Mouse (Mus musculus) cerebral cortex, adult 2 months (tissue): Measurements from ENCODE around the gene Slc26a1.

Experiments used
- WGBS: fragments of 180-500 bp; shearing (Covaris S2); methylation state at CpG from one replicate; pipeline ENCODE4 v1.1.7; 2018; 5-methylcytosine and 5-hydroxymethylcytosine counted together

The Slc26a1 gene

DNA sequence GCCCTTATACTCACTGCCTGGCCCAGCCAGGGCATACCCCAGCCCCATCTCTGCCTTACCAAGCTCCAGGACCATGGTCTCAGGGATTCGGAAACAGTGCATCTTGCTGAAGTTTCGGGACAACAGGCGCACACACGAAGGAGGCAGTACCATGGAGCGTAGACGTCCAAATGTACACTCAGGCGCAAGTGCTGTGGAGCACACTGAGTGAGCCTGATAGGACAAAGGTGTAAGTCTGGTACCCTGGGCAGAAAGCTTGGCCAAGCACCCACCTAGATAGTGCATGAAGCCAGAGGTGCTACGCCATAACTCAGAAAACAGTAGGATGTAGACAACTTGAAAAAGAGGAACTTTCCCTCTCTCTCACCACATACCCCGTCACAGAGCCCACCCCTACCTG lies 20.0 kb downstream of the Slc26a1 start:
- 98% methylated on average over 9 of the region's 9 CpGs for WGBS

DNA sequence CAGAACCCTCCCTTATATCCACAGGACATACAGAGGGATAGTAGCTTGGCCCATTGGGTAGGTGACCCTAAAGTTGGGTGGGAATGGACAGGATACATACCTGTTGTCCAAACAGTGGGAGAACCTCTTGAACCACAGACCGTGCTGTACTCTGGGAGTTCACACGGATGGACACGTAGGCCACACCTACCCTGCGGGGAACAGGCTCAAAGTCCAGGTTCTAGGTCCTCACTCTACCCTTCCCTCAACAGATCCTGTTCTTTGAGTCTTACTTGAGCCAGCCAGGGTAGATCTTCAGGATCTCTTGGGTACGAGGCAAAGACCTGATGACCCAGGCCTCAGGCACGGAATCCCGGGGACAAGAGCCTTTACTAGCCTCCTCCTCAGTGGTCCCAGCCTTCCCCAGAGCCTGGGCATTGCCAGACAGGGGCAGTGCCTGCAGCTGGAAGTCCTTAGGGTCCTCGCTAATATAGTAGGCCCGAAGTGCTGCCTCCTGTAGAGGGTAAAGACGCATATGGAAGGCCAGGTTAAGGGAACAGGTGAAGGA lies 20.9 kb downstream of the Slc26a1 start:
- WGBS, result 95% methylated on average over 10 of the region's 10 CpGs

DNA sequence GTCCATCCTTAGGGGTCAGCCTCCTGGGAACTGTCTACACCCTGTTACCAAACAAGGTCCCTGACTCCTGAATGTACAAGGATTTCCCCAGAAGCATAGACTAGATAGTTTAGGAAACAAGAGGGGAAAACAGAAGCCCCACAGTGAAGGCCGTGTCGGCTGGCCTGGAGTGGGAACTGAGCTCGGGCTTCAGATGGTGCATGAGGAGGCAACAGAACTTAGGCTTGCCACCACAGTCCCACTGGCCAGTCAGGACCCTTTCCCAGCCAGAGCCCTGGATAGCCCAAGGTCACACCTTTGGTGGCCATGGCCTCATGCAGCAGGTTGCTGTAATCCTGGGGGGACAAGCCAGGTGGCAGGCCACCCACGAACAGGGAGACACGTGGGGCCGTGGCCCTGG lies 22.0 kb downstream of the Slc26a1 start:
- 83% methylated on average over 6 of the region's 6 CpGs for WGBS

DNA sequence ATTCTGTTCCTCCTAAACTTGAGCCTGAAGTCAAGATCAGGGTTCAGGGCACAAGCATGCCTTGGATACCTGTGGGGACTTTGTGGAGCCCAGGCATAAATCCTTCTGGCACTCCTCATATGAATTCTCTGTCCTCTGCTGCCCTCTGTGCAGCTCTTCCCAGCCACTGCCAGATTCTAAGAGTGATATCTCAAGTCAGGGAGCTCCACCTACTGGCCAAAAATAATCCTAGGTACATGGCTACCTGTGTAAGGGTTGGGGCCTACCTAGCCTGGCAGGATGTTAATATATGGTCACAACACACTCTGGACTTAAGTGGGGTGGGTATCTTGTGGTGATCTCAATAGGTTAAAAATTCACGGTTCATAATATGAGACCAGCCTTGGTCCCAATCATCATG lies 23.5 kb downstream of the Slc26a1 start:
- WGBS, result 59% methylated on average over 1 of the region's 1 CpGs

DNA sequence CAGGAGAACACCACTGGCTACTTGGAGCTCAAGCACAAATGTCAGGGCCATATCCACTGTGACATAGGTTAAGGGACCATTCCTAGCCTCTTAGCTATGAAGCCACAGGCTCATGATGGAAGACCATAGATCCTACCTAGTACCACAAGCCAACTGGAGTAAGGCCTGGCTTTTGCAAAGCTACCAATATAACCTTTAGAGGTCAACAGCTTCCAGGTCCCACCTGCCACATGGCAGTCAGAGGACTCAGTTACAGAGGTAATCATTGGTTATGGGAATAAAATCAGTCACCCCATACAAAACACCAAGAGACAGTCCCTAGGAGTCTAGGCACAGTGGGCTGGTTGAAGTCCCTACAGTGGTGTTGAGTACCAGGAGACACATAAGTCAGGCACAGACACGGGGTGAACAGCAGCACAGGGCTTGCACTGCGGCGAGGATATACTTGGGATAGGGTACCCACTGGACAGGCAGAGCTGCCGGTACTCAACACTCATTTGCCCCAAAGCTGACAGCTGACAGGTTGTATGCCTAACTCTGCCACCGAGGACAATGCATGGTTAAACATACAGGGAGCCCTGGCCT lies 24.1 kb downstream of the Slc26a1 start:
- WGBS, result 82% methylated on average over 5 of the region's 5 CpGs

DNA sequence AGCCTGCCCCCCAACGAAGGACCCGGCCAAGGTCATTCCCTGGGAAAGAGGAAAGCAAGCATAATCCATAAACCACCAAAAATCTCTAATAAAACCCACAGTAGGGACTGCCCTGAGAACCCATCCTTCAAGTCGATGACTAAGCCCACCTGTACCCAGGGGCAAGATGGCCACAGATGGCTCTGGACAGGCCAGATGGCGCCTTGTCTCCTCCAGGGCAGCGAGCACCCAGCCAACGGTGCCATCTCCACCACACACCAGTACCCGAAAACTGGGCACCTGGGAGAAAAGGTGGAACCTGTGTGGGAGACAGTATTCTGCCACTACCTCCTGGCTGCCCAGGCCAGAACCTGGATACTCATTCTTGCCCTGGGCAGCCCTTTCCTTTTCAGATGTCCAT lies 25.0 kb downstream of the Slc26a1 start:
- WGBS, result 88% methylated on average over 7 of the region's 7 CpGs

DNA sequence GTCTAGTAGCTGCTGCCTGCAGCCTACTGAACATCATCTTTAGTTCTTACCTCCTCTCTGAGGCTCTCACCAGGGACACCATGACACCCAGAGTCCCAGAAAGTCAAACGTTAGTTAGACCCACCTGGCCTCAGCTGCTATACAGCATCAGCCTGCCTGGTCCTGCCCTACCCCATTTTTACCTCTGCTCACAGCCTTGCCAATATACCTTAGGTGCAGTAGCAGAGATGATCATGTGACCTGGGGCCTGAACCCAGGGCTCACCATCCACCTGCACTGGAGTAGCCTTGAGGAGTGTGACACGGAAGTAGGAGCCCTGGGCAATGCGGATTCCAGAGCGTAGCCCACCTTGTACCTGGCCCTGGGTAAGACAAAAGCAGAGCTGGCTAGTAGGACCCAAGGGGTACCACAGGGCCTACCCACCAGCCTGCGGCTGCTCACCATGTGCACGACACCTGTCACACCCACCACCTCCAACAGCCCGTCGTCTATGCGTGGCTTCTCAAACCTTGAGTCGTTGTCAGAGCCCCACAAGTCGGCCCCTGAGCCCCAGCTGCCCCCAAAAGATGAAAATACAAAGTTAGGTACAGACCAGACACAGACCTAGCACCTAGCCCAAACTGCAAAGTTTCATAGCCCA lies 26.3 kb downstream of the Slc26a1 start:
- WGBS, result 81% methylated on average over 11 of the region's 11 CpGs

DNA sequence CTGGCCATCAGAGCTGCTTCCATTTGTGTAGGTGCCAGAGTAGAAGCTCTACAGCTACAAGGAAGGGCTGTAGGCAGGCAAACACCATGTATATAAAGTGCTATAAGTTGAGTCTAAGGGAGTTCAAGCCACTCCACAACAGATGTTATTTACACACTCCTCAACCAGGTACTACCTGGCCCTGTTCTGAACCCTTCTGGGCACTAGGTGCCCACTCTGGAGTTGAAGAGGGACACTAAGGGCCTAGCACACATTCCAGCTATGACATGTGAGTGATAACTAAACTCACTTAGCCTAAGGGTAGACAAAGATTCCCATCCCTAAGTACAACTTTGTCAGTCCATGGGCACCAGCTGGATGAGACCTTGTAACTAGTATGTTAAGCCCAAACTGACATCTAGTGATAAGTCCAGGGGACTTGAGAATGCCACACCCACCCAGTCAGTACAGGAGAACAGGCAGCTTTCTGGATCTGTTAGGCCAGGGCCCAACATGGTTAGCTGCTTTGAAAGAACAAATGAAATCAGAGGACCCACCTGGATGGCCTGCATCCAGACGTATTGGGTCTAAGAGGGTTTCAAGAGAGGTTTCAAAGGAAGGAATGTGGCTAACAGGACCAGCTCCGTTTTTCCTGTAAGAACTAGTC lies 27.4 kb downstream of the Slc26a1 start:
- WGBS, result 93% methylated on average over 2 of the region's 2 CpGs

DNA sequence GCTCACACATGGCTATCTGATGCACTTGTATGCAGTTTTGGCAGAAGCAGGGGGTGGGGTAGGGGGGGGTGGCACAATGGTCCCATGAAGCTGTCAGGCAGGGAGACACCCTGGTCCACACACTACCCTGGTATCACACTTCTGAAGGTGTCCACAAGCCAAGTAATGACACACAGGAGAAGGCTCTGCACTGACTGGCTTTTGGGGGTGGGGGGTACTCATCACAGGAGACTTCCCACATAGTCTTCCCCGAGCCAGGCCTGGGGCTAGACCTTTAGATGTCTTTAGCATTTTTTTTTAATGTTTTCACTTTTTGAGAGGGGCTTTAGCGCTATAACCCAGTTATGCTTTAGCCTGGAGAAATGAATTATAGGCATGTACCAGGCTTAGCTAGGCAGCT lies 28.1 kb downstream of the Slc26a1 start:
- WGBS, result 85% methylated on average over 2 of the region's 2 CpGs

DNA sequence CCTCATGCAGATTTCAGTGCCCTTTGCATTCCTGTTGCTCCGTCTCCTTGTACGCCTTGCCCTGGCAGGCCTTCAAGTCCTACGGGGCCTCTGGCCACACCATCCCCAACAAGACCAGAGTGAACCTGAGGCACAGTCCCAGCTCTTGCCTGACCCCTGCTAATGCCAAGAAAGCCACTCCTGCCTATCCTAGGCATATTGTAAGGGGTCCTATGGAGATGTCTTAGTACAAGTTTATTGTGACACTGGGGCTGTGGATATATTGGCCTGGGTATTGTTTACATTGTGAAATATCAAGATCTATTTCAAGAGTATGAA lies 29.1 kb downstream of the Slc26a1 start:
- 55% methylated on average over 3 of the region's 3 CpGs for WGBS

DNA sequence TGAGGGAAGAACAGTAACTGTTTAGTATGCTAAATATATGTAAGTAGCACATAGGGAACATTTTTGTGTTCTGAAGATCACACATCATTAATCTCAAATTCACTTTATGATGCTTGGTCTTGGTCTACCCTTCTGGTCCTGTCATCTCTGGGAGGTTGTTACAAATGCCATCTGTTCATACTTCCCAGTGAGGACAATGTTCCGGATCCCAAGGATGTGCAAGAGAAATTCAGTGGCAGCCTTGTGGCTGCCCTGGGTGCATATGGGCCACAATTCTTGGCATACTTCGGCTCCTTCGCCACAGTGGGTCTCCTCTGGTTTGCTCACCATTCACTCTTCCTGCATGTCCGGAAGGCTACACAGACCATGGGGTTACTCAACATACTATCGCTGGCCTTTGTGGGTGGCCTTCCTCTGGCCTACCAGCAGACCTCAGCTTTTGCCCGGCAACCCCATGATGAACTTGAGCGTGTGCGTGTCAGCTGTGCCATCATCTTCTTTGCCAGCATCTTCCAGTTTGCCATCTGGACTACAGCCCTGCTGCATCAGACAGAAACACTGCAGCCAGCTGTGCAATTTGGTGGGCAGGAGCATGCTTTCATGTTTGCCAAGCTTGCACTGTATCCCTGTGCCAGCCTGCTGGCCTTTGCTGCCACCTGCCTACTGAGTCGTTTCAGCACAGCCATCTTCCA lies 29.6 kb downstream of the Slc26a1 start:
- 51% methylated on average over 9 of the region's 9 CpGs for WGBS

DNA sequence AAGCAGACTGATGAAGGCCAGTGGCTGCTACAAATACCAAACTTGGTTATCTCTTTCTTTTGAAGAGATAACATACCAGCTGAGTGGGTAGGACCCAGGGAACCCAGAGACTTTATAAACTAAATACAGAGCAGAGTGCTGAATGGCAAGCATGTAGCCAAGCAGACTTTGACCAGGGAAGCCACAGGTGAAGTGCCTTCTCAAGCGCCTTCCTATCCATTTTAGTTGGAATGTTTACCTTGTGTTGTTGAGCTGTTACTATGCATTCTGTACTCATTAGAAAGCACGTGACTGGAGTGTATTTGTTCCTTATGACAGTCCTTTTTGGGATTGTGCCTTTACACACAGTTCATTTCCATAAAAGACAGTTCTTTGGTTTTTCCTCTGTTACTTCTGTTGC lies 31.7 kb downstream of the Slc26a1 start:
- 72% methylated on average over 2 of the region's 2 CpGs for WGBS

DNA sequence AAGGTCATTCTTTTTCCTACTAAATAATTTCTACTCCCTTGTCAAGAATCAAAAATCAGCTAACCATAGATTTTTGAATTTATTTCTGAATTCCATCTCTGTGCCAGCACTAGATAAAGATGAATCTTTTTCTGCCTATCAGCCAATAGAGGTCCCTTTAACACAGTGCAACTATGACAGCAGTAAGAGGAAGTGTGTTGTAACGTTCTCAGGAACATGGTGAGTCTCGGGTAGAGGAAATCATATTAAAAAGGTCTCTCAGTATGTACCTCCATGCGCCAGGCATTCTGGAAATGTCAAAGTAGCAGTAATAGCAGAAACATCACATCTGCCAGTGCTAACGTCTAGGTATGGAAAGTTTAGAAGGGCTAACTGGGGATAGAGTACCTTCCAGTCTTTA lies 39.2 kb downstream of the Slc26a1 start:
- WGBS, result 75% methylated on average over 4 of the region's 4 CpGs

DNA sequence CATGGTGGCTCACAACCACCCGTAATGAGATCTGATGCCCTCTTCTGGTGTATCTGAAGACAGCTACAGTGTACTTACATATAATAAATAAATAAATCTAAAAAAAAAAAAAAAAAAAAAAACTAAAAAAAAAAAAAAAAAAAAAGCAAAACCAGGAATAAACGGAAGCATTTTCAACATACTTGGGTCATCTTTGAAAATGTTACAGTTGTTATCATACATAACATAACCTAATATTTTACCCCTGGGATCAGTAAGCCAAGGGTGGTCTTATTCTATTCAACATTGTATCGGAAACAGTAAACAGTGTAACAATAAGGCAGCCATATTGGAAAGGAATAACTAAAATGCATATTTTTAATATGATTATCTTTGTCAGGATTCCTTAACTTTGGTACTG lies 41.3 kb downstream of the Slc26a1 start:
- 93% methylated on average over 2 of the region's 3 CpGs for WGBS

DNA sequence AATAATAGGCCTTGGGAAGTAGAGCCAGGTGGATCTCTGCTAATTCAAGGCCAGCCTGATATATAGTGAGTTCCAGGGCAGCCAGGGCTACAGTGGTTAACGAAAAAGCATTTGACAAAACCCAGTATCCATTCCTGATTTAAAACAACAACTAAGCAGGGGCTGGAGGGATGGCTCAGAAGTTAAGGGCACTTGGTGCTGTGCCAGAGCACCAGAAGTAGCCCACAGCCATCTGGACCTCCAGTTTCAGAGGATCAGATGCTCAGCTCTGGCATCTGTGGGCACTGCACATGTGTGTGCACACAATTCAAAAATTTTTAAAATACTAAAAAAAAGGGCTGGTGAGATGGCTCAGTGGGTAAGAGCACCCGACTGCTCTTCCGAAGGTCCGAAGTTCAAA lies 41.7 kb downstream of the Slc26a1 start:
- 91% methylated on average over 4 of the region's 4 CpGs for WGBS

DNA sequence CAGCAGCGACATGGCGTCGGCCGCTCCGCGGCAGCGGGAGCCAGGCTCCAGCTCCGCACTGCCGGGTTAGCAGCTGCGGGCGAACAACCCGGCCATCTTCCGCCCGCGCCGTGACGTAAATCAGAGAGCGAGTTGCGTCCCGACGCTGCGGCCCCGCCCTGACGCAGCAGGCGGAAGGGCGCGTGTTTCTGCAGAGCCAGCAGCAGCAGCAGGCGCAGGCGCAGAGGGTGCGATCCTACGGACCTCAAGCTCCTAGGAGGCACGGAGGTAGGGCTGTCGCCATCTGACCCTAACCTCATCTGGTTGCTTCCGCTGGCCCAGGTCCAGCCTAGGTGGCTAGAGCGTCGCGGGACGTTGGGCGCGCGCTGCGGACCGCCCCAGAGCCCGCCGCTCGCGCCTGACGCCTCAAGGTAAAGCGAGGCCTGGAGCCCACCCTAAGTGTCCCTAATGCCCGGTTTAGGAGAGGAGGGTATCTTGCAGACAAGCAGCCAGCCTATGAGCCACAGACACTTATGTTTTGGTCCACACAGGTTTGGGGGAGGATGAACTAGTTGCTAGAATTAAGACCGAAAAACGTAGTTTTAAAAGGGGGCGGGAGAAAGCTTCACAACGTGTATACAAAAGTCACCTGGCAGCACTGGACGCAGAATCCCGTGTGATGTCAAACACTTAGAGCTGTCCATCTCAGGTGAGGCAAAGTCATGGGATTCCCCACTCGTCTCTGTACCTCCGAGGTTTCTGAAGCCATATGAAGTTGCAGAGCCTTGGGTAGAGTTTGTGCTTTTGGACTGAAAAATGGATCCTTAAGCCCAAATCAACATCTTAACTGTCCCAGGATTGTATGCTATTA lies 45.5 kb downstream of the Slc26a1 start, which contains the start of the genes Gak and Tmem175:
Gene Gak, minus strand, starts transcription at position 122 of the 850 bp plus-strand sequence.
Gene Tmem175, plus strand, starts transcription at position 137 of the 850 bp plus-strand sequence.
- under 1% methylated on average over 58 of the region's 58 CpGs for WGBS

DNA sequence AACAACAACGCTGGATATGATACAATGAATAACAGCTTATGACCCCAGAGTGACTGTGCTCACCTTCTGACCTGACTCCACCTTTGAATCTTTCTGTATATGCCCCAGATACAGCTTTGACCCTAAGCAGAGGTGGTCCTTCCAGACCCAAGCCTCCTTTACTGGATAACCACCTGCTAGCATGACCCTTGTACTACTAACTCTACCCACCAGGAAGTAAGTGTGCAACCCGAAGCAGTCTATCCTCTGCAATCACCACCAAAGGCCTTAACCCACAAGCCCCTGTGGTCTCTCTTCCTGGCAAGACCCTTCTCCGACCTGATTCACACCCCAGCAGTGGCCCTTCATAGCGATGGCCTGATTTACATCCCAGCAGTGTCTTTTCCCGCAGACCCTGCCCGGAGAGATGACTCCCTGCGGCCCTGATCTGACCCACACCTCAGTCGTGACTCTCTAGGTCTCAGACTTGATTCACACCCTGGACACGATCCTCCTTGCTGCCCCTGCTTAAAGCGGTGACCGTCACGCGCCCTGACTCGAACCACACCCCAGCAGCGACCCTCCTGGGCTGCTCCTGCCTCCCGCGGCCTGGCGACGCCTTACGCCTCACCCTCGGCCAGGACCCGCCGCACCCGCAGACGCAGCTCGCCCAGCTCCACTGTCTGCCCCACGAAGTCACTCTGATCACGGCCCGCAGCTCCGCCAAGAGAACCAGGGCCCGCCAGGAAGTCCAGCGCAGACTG lies 46.3 kb downstream of the Slc26a1 start:
- WGBS, result under 1% methylated on average over 32 of the region's 32 CpGs

DNA sequence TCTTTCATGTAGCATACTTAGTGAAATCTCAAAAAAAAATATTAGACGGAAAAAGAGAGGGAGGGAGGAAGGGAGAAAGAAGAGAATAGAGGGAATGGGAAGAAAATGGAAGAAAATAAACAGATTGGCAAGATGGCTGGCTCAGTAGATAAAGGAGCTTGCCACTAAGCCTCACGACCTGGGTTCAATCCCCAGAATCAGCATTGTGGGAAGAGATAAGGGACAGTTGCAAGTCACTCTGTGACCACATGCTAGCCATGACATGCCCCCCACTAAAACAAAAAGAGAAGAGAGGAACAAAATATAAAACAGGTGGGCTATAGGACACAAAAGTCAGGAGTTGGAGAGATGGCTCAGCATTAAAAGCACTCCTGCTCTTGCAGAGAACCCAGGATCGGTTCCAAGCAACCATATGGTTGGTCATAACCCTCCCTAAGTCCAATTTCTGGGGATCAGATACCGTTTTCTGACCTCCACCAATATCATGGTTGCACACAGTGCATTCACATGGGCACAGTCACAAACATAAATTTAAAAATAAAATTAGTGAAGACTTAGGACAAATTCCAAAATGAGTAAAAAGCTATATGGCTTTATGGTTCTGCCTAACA lies 49.2 kb downstream of the Slc26a1 start:
- WGBS, result 77% methylated on average over 4 of the region's 4 CpGs

DNA sequence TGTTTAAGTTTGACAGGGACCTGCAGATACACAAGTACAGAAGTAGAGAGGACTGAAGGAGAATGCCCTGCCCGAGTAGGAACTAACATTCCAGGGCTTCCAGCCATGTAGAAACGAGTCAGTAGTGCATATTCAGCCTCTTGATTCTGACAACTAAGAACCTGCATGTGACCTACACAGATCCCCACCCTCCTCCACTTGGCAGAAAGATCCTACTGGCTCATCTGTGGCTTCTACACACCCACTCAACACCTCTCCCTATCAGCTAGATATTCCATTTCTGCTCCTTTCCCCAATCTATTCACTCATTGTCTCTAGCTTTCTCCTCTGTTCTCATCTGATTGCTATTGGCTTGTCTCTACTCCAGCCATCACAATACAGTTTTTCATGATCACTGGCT lies 53.5 kb downstream of the Slc26a1 start:
- 21% methylated on average over 2 of the region's 2 CpGs for WGBS
